Mouse (Mus musculus) heart, postnatal 36 days (tissue): ENCODE data around the gene Tnip1. TPM values are rescaled to one million over a fixed set of nuclear protein-coding genes. Genes with fewer than 3 reads are reported as not detected.
"Not testable (repeated sequence)": the region's sequence is repeated elsewhere in the genome, so short reads cannot be mapped to it uniquely, and the experiment has no call there.

Source experiments
- DNase-seq, 2 experiments: peaks; one replicate each; pipeline ENCODE4 v3.0.0; 2021 to 2022
- intact Hi-C: fragments of 180-260 bp; cut with DNase I; formaldehyde crosslinking; loops from one replicate; pipeline ENCODE4 v1.15.1; 2025
- total RNA-seq, 2 experiments: library from RNA; stranded (reverse); gene quantifications; 2 replicates each; pipeline ENCODE4 v1.2.3; 2021

Gene Tnip1
- total RNA-seq, 2 experiments from 2014 or later: 29.2 to 29.4 TPM

DNA sequence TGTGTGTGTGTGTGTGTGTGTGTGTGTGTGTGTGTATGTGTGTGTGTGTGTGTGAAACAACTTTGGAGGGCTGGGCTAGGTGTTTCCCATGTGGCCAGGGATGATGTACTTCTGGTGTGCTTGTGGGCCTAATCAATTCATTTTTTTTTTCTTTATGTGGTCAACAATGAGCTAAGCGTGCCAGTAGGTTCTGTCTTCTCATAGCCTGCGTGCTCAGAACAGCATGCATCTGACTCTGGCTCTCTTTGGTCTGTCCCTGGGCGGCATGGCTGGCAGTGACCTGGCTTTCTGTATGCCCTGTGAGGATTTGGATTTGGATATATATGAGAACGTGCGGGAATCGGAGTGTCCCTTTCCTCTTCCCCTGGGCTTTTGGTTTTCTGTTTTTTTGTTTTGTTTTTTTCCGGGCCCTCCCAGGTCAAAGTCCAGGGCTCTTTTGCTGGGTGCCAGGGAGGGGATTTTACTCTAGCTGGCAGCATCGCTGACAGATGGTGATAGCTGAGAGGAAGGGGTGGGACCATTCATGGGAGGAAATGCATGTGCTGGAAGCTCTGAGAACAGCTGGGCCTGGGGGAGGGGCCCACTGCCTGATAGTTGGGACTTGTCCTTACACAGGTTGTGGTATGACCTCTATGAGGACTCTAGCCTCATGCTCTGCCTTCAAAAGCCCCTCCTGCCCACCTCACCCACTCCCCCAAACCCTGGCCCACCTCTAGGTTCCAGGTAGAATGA, 10.9 kb upstream of the Tnip1 start:
- intact Hi-C loops: no loop called here

DNA sequence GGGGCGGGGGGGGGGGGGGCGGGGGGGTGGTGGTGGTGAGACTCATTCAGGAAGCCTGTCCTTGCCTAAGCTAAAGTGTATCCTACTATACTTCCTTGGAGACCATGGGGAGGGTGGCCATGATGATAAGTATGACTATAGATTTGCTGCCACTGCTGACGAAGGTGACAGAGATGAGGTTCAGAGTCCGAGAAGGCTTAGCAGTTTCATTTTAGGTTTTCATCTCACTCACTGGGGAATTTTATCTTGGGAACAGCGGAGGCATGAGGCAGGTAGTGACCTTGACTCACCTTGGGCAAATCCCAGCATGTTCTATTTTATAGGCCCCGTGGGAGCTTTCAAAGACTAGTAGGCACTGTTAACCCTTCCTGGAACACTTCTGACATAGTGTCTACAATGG, 10.1 kb upstream of the Tnip1 start:
- no peak for DNase-seq
- intact Hi-C loops: no loop called here

More for the DNA sequence above, 10.9 kb upstream of the Tnip1 start:
- DNase-seq: peak; percentile 35 to 48

DNA sequence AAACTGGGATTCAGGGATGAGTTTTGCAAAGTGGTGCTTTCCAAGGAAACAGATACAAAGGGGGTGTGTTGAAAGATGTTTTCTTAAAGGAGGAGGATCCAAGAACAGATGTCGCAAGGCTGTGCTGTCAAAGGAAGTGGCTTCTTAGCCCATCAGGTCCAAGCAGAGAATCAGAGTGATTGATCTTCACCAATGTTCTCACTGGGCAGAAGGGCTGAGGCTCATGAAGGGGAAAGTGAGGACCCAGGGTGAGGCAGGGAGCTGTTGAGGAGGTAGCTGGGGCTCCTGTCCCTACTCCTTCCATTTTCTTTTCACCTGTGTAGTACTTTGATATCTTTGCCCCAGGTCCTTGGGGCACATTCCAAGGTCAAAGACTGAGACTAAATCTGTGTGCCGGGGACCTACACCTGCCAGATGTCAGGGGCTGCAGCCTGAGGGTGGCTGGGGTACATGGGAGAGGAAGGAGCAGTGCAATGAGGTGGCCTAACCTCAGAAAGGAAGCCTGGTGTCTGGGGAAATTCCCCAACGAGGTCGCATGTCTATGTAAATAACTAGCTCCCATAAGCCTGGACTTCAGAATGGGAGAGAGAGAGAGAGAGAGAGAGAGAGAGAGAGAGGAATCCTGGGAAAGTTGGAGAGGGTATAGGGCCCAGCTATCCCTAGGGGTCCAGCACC, 9.5 kb upstream of the Tnip1 start:
- intact Hi-C loops: no loop called here
- no peak for DNase-seq

DNA sequence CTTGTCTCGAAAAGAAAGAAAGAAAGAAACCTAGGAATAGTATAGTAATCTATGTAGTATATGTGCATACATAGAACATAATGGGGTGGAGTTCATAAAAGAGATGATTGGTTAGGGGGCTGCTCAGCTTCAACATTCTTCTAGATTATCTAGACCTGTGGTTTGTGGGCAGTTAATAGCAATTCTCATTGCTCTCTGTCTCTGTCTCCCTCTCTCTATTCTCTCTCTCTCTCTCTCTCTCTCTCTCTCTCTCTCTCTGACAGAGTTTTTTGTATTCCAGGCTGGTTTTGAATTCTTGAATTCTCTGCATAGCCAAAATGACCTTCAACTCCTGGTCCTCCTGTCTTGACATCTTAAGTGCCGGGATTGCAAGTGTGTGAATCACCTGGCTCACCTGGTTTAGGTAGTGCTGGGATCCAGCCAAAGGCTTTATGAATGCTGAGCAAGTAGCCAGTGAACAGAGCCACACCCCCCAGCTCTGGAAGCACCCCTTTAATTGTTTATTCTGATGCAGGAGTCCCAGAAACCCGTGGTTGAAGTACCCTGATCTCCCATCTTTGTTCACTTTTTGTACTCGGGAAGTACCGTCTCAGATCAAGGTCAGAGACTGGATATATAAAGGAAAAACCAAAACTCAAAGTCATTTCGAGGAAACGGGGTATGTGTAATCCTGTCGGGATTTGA, 8.8 kb upstream of the Tnip1 start:
- DNase-seq: no peak
- intact Hi-C loops: no loop called here

DNA sequence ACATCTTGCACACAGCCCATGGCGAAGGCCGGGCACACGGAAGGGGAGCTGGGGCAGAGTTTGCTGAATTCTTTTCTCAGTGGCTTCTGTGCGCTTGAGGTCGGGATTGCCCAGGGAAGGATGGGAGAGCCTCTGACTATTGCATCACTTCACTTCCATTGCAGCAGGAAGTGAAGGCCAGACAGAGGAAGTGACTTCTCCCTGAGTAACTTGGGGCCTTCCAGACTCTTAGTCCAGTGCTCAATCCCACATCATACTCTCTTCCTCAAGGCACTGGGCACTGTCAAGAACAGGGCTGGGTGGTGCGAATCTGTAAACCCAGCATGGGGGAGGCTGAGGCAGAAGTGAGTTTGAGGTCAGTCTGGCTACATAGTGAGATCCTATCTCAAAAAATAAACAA, 2.5 kb upstream of the Tnip1 start:
- DNase-seq: no peak
- intact Hi-C loops: no loop called here

DNA sequence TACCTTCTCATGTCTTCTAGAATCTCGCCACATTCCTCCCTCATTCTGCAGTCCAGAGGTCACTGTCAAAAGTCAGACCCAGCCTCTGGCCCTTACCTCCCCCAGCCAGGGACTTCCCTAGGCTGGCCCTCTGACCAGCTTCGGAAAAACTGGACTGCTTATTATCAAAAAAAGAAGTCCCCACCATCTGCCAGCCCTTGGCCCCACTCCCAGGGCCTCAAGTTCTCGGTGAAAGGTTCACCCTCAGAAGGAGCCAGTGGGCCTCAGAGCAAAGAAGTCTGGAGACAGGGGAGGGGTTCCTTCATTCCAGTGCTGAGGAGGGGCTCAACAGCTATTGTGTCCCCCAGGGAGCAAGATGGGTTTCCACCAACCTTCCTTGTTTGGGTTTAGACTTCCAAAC, 796 bp downstream of the Tnip1 start:
- intact Hi-C loops: no loop called here
- no peak for DNase-seq

DNA sequence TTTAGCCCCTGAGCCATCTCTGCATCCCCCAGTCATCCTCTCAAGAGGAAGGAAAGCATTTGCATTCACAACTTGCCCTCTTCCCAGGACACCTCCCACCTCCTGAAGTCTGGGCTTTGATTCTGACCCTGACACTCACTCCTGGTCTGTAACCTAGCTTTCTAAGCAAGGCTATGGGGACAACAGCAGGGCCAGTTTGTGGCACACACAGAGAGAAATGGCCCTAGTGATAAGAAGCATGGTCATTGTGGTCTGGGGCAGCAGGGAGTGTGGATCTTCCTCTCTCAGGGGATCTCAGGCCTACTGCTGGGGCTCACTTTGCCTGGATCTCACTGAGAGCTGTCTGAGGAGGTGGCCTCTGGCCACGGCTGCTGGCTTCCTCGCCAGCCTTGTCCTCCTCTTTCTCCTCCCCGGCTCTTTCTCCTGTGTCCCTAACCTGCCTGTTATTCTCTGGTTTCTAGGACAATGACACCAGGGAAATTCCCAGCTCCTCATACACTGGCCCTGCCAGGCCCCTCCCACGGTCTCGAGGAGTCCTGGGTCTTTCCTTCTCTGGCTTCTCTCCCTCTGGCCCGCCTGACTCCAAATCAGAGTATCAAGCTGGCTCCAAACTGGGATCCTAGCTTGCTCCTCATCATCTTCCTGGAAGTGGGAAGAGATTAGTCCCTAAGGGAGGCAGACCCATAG, 1.4 kb downstream of the Tnip1 start:
- DNase-seq: no peak
- intact Hi-C loops: no loop called here

DNA sequence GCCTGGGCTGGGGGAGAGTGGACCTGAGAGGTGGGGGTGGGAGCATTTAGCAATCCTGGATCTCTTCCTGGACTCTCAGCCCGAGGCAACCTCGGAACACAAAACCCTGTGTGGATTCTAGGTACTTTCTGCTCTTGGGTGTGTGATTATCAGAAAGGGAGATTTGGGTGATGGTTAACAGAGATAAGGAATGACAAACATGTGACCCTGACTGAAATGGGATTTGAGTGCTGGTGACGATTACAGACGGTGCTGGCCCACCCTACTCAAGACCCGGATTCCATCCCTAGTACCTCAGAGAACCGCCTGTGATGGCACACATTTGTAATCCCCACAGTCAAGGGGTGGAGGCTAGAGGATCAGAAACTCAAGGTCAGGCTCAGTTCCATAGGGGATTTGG, 2.5 kb downstream of the Tnip1 start:
- intact Hi-C loops: no loop called here
- no peak for DNase-seq

DNA sequence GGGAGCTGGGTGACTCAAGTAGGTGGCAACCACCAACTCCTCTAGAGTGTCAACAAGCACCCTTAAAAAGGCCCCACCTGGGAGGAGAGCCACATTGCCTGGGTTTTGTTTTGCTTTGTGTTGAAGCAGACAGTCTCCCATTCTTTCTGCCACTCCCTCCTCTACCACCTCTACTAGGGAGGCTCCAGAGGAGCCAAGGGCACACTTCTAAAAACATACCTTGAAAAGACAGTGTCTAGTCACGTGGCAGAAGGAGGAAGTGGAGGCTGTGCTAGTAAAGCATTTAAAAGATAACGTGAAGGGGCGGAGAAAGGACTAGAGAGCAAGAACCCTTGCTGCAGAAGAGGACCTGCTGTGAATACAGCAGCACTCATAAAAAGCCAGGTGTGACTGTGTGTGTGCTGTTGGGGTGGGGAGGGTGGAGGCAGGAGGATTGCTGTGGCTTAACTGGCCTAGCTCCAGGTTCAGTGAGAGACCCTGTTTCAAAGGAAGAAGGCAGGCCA, 4.1 kb downstream of the Tnip1 start:
- DNase-seq: no peak
- intact Hi-C loops: no loop called here

DNA sequence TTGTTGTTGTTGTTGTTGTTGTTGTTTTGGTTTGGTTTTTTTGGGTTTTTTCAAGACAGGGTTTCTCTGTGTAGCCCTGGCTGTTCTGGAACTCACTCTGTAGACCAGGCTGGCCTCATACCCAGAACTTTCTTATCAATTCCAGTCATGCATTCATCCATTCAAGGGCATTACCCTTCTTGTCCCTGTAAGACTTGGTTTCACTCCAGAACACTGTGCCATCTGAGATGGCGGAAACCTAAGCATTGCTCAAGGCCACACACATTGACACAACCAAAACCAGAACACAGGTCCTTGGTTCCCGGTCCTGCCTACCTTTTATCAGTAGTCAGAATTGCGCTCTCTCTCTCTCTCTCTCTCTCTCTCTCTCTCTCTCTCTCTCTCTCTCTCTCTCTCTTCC, 5.0 kb downstream of the Tnip1 start:
- DNase-seq, intact Hi-C loops: not testable (repeated sequence)

DNA sequence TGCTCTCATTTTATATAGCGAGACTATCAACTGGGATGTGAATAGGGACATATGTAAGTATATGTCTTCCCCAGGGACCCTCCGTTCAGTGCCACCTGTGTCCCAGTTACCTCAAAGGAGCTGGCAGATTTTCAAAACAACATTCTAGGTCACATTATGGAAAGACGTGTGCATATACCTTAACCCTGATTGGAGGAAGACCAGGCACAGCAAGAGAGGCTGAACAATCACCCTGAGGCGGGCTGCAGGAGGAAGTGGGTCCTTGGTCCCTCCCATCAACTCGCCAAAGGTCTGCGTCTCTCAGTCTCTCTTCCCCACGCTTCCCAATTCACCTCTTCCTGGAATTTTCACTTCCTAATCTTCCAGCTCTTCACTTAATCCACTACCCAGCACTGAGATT, 5.8 kb downstream of the Tnip1 start:
- DNase-seq: no peak
- intact Hi-C loops: no loop called here

DNA sequence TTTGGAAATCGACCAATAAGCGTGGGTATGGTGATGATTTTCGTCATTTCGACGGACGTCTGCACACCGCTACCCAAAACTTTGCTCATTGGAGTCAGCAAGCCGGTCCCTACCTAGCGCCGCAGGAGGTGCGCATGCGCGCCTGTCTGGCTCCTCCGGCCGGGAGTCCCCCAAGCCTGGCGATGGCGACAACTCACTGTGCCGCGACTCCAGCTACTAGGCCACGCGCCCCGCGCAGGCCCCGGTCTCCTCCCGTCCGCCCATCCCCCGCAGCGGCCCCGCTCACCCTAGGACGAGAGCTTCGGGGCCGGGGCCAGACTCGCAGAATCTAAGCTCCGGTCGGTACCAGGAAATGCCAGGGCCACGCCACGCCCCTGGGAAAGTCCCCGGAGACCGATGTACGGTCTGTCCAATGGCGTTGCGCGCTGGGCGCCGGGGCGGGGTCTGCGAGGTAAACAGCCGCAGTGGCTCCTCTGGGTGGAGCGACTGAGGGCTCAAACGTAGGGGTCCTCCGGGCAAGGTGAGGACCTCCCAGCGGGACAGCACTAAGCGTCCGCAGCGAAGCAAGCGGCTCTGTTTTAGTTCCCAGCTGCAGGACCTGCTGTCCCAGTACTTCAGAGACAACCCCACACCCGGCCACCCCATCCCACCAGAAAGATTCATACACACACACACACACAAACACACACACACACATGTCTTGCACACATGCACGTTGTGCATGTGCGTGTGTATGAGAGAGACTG, 6.8 kb downstream of the Tnip1 start:
- DNase-seq: peak; percentile 99 to 100
- intact Hi-C loops: no loop called here

DNA sequence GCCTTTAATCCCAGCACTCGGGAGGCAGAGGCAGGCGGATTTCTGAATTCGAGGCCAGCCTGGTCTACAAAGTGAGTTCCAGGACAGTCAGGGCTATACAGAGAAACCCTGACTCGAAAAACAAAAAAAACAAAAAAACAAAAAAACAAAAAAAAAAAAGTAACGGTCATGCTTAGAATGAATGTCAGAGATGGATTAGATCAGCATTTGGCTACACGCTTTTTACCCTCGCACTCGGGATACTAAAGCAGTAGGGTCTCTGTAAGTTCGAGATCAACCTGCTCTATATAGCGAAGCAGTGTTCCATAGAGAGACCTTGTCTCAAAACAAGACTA, 7.3 kb downstream of the Tnip1 start:
- DNase-seq, intact Hi-C loops: not testable (repeated sequence)

DNA sequence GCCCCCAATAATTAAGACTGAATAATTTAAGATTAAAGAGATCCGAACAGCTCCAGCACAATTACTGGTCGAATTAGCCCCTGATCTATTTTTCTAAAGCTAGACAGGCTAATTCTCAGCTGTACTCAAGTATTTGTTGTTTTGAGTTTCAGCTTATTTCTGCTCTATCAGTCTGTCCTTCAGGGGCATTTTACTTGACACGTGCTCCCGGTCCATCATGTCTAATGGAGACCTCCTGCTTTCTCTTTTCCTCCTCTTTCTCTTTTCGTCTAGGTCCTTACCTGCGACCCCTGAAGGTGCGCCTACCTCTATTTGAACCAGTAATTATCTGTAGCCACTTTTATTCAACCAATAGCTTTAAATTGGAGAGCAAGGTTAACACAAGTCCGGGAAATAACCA, 8.0 kb downstream of the Tnip1 start:
- intact Hi-C loops: no loop called here
- no peak for DNase-seq

DNA sequence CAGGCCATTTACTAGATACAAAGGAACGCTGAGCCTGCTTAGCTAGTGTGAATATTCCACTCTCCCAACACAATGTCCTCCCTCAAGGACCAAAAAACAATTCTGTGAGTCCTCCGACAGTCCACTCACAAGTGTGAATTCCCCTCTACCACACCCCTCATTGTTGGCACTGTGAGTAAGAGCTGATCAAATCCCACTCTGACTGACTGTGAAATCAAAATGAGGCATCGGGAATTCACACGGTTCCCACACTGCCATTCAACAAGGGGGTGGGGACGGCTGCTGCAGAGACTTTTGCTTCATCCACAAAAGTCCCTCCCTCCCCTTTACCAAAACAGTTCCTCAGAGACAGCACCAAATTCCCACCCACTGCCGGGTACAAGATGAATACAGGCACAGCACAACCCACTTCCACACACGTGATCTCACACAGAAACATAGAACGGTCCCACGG, 8.7 kb downstream of the Tnip1 start:
- no peak for DNase-seq
- intact Hi-C loops: no loop called here

DNA sequence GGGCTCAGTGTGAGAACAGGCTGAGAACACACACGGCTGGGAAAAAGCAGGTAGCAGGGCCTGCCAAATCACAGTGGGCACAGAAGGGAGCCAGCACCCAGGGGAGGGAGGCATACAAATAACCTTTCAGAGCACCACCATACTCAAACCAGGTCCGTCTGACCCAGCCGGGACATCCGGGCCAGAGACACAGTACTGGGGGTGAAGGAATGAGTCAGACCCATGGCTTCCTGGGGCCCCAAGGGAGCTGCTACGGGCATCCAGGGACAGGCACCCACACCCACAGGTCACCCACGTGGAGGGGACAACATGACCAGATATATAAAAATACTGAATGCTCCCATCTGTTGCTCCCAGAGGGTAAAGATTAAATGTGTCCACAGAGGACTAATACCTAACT, 10.1 kb downstream of the Tnip1 start:
- intact Hi-C loops: no loop called here
- DNase-seq: no peak

DNA sequence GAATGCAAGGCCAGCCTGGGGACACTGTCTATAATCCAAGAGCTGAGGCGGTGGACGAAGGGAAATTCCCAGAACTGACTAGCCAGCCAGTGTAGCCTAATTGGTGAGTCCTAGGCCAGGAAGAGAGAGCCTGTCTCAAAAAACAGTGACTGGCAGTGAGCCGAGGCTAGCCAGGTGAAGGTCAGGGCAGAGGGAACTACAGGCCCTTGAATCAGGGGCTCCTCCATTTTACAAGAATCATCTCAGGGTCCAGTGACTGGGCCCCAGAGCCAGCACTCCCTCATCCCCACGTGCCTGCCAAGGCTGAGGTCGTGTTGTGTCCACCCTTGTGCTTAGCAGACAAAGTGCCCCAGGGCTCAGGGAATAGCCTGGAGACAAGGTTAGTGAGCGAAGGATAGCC, 12.0 kb downstream of the Tnip1 start:
- no peak for DNase-seq
- intact Hi-C loops: no loop called here

DNA sequence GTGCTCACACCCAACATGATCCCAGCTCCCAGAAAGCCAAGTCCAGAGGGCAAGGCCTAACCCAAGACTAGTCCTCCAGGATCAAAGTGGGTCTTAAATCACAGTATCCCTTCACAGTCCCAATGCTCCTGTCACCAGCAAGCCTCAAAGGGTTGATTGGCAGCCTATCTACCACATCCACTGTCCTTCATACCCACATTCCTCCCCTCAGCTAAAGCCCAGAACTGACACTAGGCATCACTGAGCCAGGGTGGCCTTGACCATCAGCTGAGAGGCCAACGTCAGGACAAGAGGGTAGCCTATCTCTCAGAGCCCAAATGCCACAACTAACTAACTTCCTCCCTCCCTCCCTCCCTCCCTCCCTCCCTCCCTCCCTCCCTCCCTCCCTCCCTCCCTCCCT, 13.0 kb downstream of the Tnip1 start:
- intact Hi-C loops: no loop called here
- no peak for DNase-seq

DNA sequence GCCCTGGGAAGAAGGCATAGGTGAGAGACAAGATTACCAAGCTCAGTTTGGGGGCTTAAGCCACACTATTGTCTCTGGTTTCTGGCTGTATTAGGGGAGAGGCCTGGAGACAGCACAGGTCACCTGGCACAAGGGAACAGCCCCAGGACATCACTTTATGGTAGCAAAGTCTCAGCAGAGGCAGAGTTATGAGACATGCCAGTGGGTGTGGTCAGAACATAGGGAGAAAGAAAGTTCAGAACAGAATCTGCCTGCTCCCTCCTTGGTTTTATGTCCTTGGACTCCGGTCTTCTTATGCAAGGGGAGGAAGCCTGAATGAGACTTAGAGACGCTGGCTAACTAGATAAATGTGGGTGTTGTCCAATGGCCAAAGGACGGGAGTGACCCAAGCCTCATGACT, 18.0 kb downstream of the Tnip1 start:
- no peak for DNase-seq
- intact Hi-C loops: no loop called here

DNA sequence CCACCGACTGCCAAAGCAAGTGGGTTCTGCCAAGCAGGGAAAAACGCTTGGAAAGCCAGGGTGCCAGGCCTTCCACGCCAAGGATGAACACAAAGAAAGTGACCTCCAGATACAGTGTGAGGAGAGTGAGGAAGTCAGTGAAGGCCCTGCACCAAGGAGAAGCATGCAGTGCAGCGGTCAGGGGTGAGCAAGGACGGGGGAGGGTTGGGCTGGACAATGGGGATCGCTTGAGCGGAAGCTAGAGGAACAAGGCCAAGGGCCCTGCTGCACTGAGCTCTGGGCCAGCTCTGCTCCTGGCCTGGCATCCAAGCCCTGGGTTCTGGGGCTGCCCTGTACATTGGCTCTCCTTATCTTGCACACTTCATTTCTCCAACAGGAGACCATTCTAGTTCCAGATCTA, 22.7 kb downstream of the Tnip1 start:
- intact Hi-C loops: no loop called here
- DNase-seq: no peak
